In genomic region chr2:155574700-155575099, GRCm38 (mm10) we compare ENCODE assay signal across 13 mouse cellular contexts. TPM values are rescaled to one million over a fixed set of nuclear protein-coding genes. Genes with fewer than 3 reads are reported as not detected.
DNase-seq lines count a peak whose midpoint lies in the region; ATAC-seq and TF ChIP-seq lines count a peak whose summit lies in the region.
"Had no signal": no experiment of that assay in that cellular context is flagged by ENCODE, and none has a peak within 500 bp of the region (broad histone marks: within the 10 kb centered on the region; RNA-seq: fewer than 3 reads in every experiment).

No protein-coding gene starts in this region.

- H3K9me3 ChIP-seq in midbrain, postnatal 0 days (ENCODE audit: low read length): no peaks in the 10 kb centered on the region
- no peaks in the 10 kb centered on the region for H3K9me3 ChIP-seq in midbrain, embryonic 11.5 days (ENCODE audit: control insufficient read depth, low read length)
- H3K9me3 ChIP-seq in kidney, postnatal 0 days (replicated peaks; ENCODE audit: low read length): no peaks in the 10 kb centered on the region
- H3K9me3 ChIP-seq: embryonic facial prominence, embryonic 15.5 days had no signal

- no peak overlapping the region for H3K4me2 ChIP-seq in midbrain, postnatal 0 days (ENCODE audit: low read depth, low read length, poor library complexity, severe bottlenecking)
- no peak overlapping the region for H3K4me2 ChIP-seq in midbrain, embryonic 11.5 days
- H3K4me2 ChIP-seq in kidney, postnatal 0 days (ENCODE audit: low read length): no peak overlapping the region
- H3K4me2 ChIP-seq: embryonic facial prominence, embryonic 15.5 days had no signal

- TF ChIP-seq CTCF in midbrain, postnatal 0 days (IDR thresholded peaks at IDR 0.05): no peak
- no peak for TF ChIP-seq CTCF in kidney, postnatal 0 days (IDR thresholded peaks at IDR 0.05; ENCODE audit: low read depth)

- H3K9ac ChIP-seq in midbrain, postnatal 0 days (replicated peaks; ENCODE audit: low read length, poor library complexity, severe bottlenecking): no peak overlapping the region
- H3K9ac ChIP-seq in midbrain, embryonic 11.5 days (ENCODE audit: low read length): no peak overlapping the region
- no peak overlapping the region for H3K9ac ChIP-seq in kidney, postnatal 0 days (ENCODE audit: low read depth, low read length)
- H3K9ac ChIP-seq: embryonic facial prominence, embryonic 15.5 days had no signal

- no peak for ATAC-seq in midbrain, postnatal 0 days (ENCODE audit: low FRiP score)
- ATAC-seq in midbrain, embryonic 11.5 days (ENCODE audit: low FRiP score): no peak
- peak; percentile 52 for ATAC-seq in kidney, postnatal 0 days (replicated peaks; ENCODE audit: low FRiP score, low read depth)

- no peaks in the 10 kb centered on the region for H3K27me3 ChIP-seq in midbrain, postnatal 0 days (ENCODE audit: insufficient read depth, low read length)
- H3K27me3 ChIP-seq in midbrain, embryonic 11.5 days (ENCODE audit: control insufficient read depth, insufficient read depth, low read length): no peaks in the 10 kb centered on the region
- no peaks in the 10 kb centered on the region for H3K27me3 ChIP-seq in kidney, postnatal 0 days (ENCODE audit: insufficient read depth, low read length)
- H3K27me3 ChIP-seq: CH12.LX; embryonic facial prominence, embryonic 15.5 days had no signal

- WGBS in midbrain, postnatal 0 days: 84% methylated on average over 4 of the region's 4 CpGs
- WGBS in midbrain, embryonic 11.5 days: 90% methylated on average over 4 of the region's 4 CpGs
- 77% methylated on average over 4 of the region's 4 CpGs for WGBS in kidney, postnatal 0 days

- DNase-seq in gastrocnemius, adult 18-20 months (ENCODE audit: low spot score): peak; percentile 39
- DNase-seq in gastrocnemius, postnatal 4 days (ENCODE audit: low spot score in 2 of 2): no peak
- DNase-seq in midbrain, postnatal 0 days (ENCODE audit: low spot score): peak; percentile 21
- no peak for DNase-seq in midbrain, embryonic 11.5 days (ENCODE audit: low spot score, missing footprints)
- DNase-seq in kidney, postnatal 0 days (ENCODE audit: low spot score): peak; percentile 5
- DNase-seq in skeletal muscle tissue, adult 2 months (ENCODE audit: low read depth, low spot score): peak; percentile 59
- DNase-seq in embryo, embryonic 10.5 days (ENCODE audit: low spot score): no peak
- DNase-seq in yolk sac, embryonic 10.5 days (ENCODE audit: low spot score): no peak
- DNase-seq: adrenal gland, adult 2 months; liver had no signal

- H3K4me1 ChIP-seq in midbrain, postnatal 0 days (ENCODE audit: insufficient read depth, low read length): no peaks in the 10 kb centered on the region
- no peaks in the 10 kb centered on the region for H3K4me1 ChIP-seq in midbrain, embryonic 11.5 days (ENCODE audit: control insufficient read depth, insufficient read depth, low read length)
- no peaks in the 10 kb centered on the region for H3K4me1 ChIP-seq in kidney, postnatal 0 days (replicated peaks; ENCODE audit: insufficient read depth, low read length)
- H3K4me1 ChIP-seq: embryonic facial prominence, embryonic 15.5 days had no signal

- no peak overlapping the region for H3K4me3 ChIP-seq in midbrain, postnatal 0 days (ENCODE audit: low read depth, low read length)
- H3K4me3 ChIP-seq in midbrain, embryonic 11.5 days (ENCODE audit: low read depth, low read length): no peak overlapping the region
- H3K4me3 ChIP-seq in kidney, postnatal 0 days (replicated peaks; ENCODE audit: low read depth, low read length): no peak overlapping the region
- H3K4me3 ChIP-seq: embryonic facial prominence, embryonic 15.5 days had no signal

- no peak overlapping the region for H3K27ac ChIP-seq in midbrain, postnatal 0 days (ENCODE audit: low read depth, low read length)
- H3K27ac ChIP-seq in midbrain, embryonic 11.5 days (ENCODE audit: low read depth, low read length): no peak overlapping the region
- no peak overlapping the region for H3K27ac ChIP-seq in kidney, postnatal 0 days
- H3K27ac ChIP-seq: embryonic facial prominence, embryonic 15.5 days had no signal

- peaks cover 8% of the 10 kb centered on the region; the same call in 1 of the 2 replicates for H3K36me3 ChIP-seq in midbrain, postnatal 0 days (ENCODE audit: insufficient read depth, low read length)
- H3K36me3 ChIP-seq in midbrain, embryonic 11.5 days (ENCODE audit: control insufficient read depth, insufficient read depth, low read length): no peaks in the 10 kb centered on the region
- H3K36me3 ChIP-seq in kidney, postnatal 0 days (ENCODE audit: insufficient read depth, low read length): peaks cover 8% of the 10 kb centered on the region; the same call in 1 of the 2 replicates

RNA-seq across cellular contexts. Expression of gene Gss, which starts 17.9 kb away (rescaled TPM):
- 1 to 10 TPM; 5.2 to 6.2 TPM for total RNA-seq in gastrocnemius, adult 18-20 months (2021)
- 10 to 100 TPM; 12.4 to 14.2 TPM for total RNA-seq in gastrocnemius, postnatal 4 days (2021)
- total RNA-seq in midbrain, postnatal 0 days (2014; rRNA removed): 9.2 and 12.9 TPM in 2 replicates
- 11.6 and 12.1 TPM in 2 replicates for polyA plus RNA-seq in midbrain, postnatal 0 days (2015; fragmentation: Nextera tagmentation; extraction: Ambion mirVana)
- polyA plus RNA-seq in midbrain, embryonic 11.5 days (2014; fragmentation: Nextera tagmentation; extraction: Ambion mirVana): 14.7 and 17.5 TPM in 2 replicates
- 114 and 129 TPM in 2 replicates for polyA plus RNA-seq in kidney, postnatal 0 days (2015; fragmentation: Nextera tagmentation; extraction: Ambion mirVana)

RNA-seq across cellular contexts. Expression of gene Myh7b, which starts 36.3 kb away (rescaled TPM):
- 1 to 10 TPM; 4.5 to 7.3 TPM for total RNA-seq in gastrocnemius, adult 18-20 months (2021)
- total RNA-seq in gastrocnemius, postnatal 4 days (2021): 10 to 100 TPM in 1 of 2 experiments, 1 to 10 TPM in 1; 8.8 to 11.1 TPM
- total RNA-seq in midbrain, postnatal 0 days (2014; rRNA removed): 0.14 and 0.38 TPM in 2 replicates
- 1.5 and 3.4 TPM in 2 replicates for polyA plus RNA-seq in midbrain, postnatal 0 days (2015; fragmentation: Nextera tagmentation; extraction: Ambion mirVana)
- polyA plus RNA-seq in midbrain, embryonic 11.5 days (2014; fragmentation: Nextera tagmentation; extraction: Ambion mirVana): 0.59 and 0.63 TPM in 2 replicates
- polyA plus RNA-seq in kidney, postnatal 0 days (2015; fragmentation: Nextera tagmentation; extraction: Ambion mirVana): 0.37 and 0.47 TPM in 2 replicates

RNA-seq across cellular contexts. Expression of gene Ggt7, which starts 56.7 kb away (rescaled TPM):
- total RNA-seq in gastrocnemius, adult 18-20 months (2021): 1 to 10 TPM; 1.1 to 1.4 TPM
- 1 to 10 TPM; 1.8 to 2.6 TPM for total RNA-seq in gastrocnemius, postnatal 4 days (2021)
- 167 and 203 TPM in 2 replicates for total RNA-seq in midbrain, postnatal 0 days (2014; rRNA removed)
- polyA plus RNA-seq in midbrain, postnatal 0 days (2015; fragmentation: Nextera tagmentation; extraction: Ambion mirVana): 110 and 112 TPM in 2 replicates
- 10.3 and 12.9 TPM in 2 replicates for polyA plus RNA-seq in midbrain, embryonic 11.5 days (2014; fragmentation: Nextera tagmentation; extraction: Ambion mirVana)
- polyA plus RNA-seq in kidney, postnatal 0 days (2015; fragmentation: Nextera tagmentation; extraction: Ambion mirVana): 2.0 TPM in 2 replicates
- total RNA-seq: hematopoietic stem cell, adult 5-6 weeks had no signal

RNA-seq across cellular contexts. Expression of gene Acss2, which starts 57.0 kb away (rescaled TPM):
- total RNA-seq in gastrocnemius, adult 18-20 months (2021): 10 to 100 TPM; 24.7 to 47.8 TPM
- 10 to 100 TPM; 30.8 to 32.1 TPM for total RNA-seq in gastrocnemius, postnatal 4 days (2021)
- 25.3 and 38.0 TPM in 2 replicates for total RNA-seq in midbrain, postnatal 0 days (2014; rRNA removed)
- polyA plus RNA-seq in midbrain, postnatal 0 days (2015; fragmentation: Nextera tagmentation; extraction: Ambion mirVana): 18.6 and 19.4 TPM in 2 replicates
- 21.9 and 23.1 TPM in 2 replicates for polyA plus RNA-seq in midbrain, embryonic 11.5 days (2014; fragmentation: Nextera tagmentation; extraction: Ambion mirVana)
- polyA plus RNA-seq in kidney, postnatal 0 days (2015; fragmentation: Nextera tagmentation; extraction: Ambion mirVana): 20.8 and 22.9 TPM in 2 replicates

Comparison
In these comparisons a context has a peak if more than half of its experiments do, and no peak if none do; other contexts are left out.
1. DNase-seq: peak in gastrocnemius, adult 18-20 months (single experiment), midbrain, postnatal 0 days (single experiment), kidney, postnatal 0 days (single experiment) and skeletal muscle tissue, adult 2 months (single experiment); none in gastrocnemius, postnatal 4 days (0 of 2), midbrain, embryonic 11.5 days (single experiment), embryo, embryonic 10.5 days (single experiment) and yolk sac, embryonic 10.5 days (single experiment).
2. RNA of gene Ggt7, which starts 56.7 kb away (total RNA-seq): 167 to 203 TPM in midbrain, postnatal 0 days; 1.8 to 2.6 TPM in gastrocnemius, postnatal 4 days and 1.1 to 1.4 TPM in gastrocnemius, adult 18-20 months; every median in the first group is over 10 times any median in the second.